Mouse (Mus musculus) ES-E14 (cell line): ENCODE data around the gene Orc5.

Source experiments
- CHD2 ChIP-seq: IDR thresholded peaks from 2 replicates; pipeline ENCODE4 v1.6.1; 2014; ENCODE audit warnings: mild to moderate bottlenecking, low read depth, low read length, inconsistent platforms
- HCFC1 ChIP-seq: IDR thresholded peaks from 2 replicates; pipeline ENCODE4 v1.6.1; 2012; ENCODE audit warnings: low read length, inconsistent platforms, borderline replicate concordance; ENCODE audit not compliant: insufficient read depth
- ZC3H11A ChIP-seq: IDR thresholded peaks from 2 replicates; pipeline ENCODE4 v1.6.1; 2012; ENCODE audit warnings: low read depth, mild to moderate bottlenecking, inconsistent platforms, low read length, borderline replicate concordance
- ZNF384 ChIP-seq: IDR thresholded peaks from 2 replicates; pipeline ENCODE4 v1.6.1; 2012; ENCODE audit warnings: low read depth, low read length, inconsistent platforms

DNA sequence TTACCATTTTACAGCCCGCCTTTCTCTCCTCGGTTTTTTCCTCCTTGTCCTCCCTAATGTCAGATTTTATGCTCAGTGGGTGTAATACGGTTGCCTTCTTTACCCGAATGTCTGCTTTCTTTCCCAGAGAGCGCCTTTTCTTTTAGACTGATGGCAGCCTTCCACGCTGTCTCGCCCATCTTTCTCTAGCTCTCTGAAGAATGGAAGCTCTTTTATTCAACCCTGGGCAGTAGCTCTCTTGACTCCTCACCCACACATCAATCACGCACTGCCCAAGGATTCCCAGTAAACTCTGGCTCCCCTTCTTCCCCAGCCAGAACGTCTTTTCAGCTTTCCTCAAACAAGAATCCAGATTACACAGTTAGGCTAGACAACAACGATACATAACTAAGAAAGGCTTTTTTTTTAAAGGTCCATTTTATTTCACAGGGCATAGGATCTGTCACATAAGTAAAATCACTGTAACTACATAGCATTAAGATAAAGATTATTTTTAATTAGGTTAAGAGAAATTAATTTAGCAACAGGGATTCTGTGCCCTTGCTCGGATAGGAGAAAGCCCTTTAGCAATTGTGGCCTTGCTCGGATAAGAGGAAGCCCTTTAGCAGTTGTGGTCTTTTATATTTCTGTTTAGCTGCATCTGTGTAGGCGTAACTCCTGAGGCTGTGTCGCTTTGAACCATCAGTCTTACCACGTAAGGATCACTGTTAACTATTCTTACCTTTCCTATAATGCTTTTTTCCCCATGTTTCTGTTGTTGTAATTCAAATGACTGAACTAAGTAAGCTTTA, 97.2 kb downstream of the Orc5 start:
- TF ChIP-seq ZNF384, result no peak
- no peak for TF ChIP-seq ZC3H11A
- TF ChIP-seq HCFC1, result no peak
- no peak for TF ChIP-seq CHD2
